Mouse (Mus musculus) 3134 (cell line): ENCODE measurements around the gene Ostc.
A peak's percentile ranks its signal among the peaks of the same experiment; 100 is the strongest.

ENCODE experiments used
- DNase-seq: peaks from one replicate; pipeline ENCODE4 v3.0.0-alpha.2; 2011; ENCODE audit warnings: low spot score; ENCODE audit not compliant: insufficient read length; ENCODE audit errors: extremely low read depth

Gene Ostc

DNA sequence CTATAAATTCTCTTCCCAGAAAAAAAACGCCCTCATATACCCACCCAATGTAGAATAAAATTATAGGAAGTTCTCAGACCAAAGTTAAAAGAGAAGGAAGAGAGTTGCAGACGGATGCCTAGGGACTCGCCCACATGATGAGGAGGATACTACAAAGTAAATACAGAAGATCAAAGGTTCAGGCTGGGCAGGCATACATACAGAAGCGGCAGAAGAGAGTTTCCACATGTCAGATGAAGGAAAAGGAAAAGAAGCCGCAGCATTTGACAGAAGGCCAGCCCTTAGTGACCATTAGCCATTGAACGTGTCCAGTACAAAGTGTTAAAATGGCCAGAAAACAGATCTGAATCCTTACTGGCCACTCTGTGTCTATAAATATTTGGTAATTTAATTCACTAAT lies 3.6 kb upstream of the Ostc start:
- no peak for DNase-seq

DNA sequence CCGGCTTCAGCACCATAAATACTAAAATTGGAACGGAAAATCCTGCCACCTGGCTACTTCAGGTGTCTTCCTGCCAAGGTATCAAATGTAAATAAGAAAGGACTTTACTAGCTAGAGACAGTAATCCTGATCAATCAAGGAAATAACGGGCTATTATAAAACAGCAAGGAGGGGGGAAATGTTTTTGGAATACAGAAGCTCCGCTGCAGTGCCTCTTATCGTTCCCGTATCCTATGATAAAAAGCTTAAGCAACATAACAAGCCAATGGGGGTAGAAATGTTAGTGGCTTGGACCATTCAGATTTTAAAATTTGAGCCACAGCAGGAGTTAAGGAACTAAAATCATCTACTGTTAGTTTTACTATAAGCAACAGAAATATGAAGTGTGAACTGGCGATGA lies 859 bp upstream of the Ostc start:
- DNase-seq, result no peak

DNA sequence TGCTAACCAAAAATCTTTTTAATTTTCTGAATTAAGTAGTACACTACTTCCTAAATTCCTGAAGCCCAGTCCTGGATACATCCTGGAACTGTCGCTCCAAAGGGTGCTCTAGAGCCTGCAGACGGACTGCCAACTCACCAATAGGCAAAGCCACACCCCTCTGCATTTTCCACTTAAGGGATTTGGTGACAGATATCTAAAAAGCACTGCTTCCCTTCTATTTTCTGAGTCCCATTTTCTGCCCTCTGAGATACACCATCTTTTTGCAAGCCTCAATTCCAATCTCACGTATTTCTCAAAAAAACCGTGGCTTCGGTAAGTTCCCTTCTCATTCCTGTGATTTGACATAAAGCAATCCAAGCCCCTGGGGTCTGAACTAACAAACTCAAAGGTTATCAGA lies 715 bp downstream of the Ostc start:
- peak; percentile 23 for DNase-seq

DNA sequence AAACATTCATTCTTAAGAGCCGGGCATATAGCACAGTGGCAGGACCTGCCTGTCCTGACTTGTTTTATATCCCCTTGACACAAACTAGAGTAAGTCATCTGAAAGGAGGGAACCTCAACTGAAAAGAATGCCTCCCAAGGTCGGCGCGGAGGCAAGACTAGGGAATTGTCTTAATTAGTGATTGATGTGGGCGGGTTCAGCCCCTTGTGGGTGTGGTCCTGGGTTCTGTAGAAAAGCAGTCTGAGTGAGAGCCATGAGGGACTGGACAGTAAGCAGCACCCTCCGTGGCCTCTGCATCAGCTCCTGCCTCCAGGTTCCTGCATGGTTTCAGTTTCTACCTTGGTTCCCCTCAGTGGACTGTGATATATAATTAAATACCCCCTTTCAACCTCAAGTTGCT lies 7.0 kb downstream of the Ostc start:
- DNase-seq, result no peak

DNA sequence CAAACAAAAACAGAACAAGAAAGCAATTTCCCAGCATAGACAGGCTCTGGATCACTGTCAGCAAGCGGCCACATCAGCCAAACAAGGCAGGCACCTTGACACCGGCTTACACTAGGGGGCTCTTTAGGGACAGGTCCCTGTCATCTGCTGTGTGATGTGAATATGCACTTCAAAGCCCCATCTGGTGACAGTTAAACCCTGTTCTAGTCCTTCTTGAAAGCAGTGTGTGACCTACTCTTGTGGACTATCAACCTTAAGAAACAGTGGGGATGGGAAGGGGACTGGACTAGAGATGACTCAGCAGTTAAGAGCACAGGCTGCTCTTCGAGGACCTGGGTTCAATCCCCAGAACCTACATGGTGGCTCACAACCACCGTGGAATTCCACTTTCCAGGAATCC lies 11.6 kb downstream of the Ostc start:
- DNase-seq, result no peak

DNA sequence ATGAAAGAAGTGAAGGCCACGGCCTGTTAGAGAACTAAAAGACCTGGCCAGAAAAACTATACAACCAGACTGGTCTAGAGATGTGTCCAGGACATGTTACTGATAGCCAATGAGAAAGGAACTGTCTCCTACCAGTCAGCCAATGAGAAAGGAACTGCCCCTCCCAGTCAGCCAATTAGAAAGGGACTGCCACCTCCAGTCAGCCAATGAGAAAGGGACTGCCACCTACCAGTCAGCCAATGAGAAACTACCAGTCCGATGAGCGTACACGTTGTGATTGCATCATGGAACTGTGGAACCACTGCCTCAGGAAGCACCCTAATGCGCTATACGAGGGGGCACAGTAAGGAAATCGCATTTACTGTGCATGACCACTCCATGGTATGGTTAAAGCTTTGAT lies 14.5 kb downstream of the Ostc start:
- DNase-seq, result no peak

DNA sequence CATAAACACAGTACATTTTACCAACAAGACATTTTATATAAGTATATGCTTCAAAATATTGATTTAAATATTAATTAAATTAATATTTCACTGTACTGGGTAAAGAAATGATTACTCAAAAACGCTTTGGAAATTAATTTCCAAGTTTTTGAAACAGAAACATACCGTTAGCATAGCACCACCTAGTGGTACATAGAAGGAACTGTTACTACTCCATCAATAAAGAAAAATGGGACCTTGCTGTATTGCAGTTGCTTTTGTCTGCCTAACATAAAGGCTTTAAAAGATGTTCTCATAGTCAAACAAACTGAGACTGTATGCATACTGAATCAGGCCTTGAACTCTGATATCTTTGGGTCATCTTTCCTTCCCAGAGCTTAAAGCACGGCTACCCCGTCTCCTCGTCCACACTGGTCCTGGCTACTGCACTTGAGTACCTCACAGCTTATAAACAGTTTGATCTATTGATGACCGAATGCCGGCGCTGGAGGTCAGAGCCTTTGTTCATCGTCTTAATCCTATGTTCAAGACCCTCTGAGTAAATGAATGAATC lies 15.1 kb downstream of the Ostc start:
- DNase-seq, result peak; percentile 42

DNA sequence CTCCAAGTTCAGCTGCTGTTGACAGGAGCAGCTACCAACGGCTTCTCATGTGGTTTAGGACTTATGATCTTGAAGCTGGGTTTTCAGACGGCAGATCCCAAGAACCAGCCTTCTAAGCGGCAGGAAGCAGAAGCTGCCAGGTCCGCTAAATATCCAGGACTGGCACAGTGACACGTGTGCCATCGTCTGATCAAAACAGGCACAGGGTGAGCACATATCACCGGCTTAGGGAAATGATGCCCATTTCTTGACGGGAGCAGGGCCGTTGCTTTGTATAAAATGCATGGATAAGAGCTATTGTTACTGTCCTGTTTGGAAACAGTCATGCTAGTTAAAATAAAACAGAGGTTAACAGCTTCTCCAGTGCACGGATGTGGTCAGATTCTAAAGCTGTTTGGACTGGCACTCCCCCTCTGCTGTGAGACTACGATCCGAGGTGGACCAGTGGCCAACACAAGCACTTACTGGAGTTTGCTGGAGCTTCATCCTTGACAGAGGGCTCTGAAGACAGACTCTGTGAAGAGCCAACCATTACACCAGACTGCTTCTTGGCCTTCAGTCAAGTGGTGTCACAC lies 17.6 kb downstream of the Ostc start:
- peak; percentile 12 for DNase-seq

DNA sequence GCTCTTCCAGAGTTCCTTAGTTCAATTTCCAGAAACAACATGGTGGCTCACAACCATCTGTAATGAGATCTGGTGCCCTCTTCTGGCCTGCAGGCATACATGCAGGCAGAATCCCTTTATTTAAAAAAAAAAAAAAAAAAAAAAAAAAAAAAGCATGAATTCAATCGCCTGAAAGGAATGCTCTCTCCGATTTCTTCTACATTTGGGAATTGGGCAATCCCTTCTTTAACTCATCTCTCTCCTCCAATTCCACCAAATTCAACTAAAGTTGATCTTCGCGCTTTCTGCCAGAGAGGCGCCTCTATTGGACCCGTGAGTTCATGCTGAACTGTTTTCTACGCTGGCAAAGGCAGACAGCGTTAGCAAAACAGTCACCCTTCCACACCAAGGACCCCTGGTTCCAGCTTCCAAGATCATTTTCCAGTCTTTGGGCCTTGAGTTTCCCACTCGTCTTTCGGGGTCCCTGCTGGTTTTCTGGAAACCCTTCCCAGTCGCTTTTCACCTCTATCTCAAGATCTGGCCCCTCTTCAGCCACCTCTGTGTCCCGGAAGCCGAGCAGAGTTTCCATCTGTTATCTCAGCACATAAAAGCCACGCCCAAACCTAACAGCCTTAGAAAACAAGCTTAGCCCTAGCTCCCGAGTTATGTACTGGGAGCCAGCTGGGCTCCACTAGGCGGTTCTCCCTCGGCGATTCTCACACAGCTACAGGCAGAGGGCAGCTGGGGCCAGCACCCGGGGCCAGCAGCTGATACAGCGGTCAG lies 18.2 kb downstream of the Ostc start:
- DNase-seq, result no peak

DNA sequence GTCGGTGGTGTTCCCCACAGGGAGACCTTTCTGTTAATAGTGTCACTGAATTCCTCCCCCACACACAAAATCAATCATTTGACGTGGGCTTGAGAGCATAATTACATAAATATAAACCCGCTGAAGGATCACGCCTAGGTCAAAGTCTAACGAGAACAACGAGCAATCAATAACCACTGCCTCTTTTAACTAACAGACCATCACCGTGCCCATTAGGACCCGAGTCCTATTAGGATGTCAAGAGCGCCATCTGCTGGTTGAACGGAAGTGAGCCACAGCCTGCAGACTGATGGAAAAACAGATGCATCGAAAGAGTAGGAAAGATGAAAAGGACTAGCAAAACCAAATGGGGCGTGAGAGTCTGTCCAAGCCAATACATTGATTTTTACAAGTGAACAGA lies 19.6 kb downstream of the Ostc start:
- DNase-seq, result no peak

DNA sequence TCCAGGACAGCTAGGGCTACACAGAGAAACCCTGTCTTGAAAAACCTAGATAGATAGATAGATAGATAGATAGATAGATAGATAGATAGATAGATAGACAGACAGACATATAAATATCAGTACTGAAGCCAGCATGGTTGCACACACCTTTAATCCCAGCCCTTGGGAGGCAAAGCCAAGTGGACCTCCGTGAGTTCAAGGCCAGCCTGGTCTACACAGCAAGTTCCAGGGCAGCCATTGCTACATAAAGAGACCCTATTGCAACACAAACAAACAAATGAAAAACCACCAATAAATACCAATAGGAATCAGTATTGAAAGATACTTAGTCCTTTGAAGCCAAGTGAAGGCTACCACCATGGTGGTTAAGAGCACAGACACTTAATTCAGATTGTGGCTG lies 22.2 kb downstream of the Ostc start:
- no peak for DNase-seq

DNA sequence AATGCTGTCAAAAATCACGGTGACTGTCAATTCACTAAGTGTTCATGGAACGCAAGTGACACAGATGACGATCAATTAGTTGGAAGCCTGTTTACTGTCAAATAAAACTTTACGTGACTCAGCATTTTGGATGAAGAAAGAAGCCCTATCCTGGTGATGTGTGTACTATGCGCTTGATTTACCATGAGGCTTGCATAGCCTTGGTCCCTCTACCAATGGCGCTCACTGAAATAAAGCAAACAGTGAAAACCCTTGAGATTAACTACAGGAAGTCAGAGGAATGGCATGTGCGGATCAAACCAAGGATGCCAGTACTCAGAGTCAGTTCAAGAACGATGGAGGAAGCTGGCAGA lies 24.3 kb downstream of the Ostc start:
- DNase-seq, result no peak

DNA sequence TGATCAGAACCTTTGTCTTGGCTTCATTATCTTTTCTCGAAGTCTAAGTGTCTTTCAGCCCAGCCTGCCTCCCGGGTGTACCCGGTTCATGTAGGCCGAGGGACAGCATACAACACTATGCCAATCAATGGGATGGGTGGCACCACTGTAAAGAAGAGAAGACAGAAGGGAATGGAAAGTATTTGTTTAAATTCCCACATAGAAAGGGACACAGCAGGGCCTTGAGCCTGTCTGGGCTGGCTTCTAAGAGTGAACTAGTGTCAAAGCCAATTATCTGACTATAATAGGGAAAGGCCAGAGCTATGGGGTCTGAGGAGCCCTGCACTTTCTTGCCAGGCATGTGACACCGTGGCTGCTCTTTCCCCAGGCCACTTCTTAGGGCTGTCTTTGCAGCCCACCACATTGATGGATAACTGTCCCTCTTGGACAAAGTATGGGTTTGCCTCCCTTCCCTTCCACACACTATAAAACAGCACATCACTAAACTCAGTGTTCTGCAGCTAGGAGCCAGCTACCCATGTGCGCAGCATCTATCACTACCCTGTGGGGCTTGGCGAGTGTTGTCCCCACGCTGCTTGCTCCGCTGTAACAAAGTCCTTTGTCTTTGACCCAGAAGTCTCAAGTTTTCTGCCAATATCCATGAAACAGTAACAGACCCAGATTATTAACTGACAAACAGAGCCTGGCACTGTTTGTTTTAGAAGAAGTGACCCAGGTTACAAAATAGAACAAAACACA lies 24.8 kb downstream of the Ostc start:
- no peak for DNase-seq

DNA sequence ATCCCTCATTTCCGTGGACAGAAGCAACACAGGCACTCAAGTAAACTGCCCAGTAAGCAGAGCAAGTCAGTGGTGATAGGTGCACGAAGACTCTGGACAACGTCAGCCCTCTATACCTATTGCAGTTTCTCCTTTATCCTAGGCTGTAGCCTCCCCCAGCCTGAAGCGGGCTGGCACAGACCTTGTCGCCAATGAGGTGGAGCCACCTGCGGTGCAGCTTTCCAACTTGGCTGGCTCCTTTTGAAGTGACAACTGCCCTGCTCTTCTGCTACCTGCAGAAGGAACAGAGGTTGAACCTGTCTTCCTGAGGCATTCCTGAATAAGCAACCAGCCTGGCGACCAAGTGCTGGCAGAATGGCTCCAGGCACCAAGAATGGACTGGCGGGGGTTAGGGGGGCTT lies 25.4 kb downstream of the Ostc start:
- no peak for DNase-seq

DNA sequence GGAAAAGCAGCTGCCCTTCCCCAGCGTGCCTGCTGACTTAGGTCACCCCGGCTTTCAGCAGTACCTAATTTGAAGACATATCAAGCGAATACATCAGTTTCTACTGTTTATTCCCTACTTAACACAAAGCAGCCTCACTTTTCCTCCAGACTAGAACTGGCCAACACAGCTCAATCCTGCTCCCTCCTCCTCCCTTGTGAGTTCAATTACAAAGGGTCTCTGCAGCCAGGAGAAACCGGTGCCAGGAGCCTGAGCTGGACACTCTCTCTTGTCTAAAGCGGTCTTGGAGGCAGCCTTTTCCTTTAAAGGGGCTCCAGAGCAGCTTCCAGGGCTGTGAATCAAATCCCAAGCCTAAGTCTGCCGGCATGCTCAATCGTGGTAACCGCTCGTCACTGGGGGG lies 27.1 kb downstream of the Ostc start:
- no peak for DNase-seq

DNA sequence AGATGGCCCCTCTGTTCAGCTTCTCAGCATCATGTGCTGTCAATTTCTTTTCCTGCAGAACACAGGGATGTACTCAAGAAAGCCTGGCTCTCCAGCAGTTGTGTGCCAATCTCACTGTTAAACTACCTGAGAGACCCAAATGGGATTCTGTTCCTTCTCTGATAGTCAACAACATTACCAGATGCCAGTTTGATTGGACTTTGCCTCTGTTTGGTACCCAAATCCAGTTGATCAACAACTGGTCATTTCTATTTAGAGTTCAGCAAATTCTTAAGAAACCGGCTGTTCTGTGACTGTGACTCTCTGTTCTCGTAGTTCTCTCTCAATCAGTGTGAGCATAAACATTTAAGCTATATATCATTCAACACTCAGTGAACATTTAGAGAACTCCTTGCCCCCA lies 28.0 kb downstream of the Ostc start:
- no peak for DNase-seq

DNA sequence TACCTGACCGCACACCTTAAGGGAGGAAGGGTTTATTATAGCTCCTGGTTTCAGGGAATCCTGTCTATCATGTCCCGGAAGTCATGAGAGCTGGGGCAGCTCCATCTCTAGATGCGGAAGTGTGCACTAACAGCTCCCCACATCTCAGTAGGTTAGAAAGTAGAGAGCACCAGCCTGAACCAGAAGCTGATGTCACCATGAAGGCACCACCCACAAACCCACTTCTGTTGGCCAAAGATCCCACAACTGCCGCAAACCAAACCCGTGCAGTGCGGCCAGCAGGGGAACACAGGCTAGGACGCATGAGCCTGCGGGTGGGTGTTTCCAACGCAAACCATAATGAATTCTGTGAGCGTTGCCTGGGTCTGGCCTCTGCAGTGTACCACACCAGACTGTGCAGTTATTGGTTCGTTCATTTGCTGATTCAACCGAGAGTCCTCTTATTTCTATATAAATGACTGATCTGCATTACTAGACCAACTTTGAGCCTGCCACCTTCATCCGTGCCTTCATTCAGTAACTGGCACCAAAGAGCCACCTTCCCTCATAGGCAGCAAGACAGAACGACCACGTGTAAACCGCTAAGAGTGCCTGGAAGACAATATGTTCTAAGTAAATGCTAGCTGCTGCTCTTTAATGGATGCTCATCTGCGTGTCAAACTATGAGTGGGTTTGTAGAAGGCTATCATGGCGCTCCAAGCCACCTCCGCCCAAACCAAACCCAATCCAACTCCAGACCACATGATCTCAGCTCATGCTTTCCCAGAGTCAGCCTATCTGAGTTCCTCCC lies 31.4 kb downstream of the Ostc start:
- no peak for DNase-seq

DNA sequence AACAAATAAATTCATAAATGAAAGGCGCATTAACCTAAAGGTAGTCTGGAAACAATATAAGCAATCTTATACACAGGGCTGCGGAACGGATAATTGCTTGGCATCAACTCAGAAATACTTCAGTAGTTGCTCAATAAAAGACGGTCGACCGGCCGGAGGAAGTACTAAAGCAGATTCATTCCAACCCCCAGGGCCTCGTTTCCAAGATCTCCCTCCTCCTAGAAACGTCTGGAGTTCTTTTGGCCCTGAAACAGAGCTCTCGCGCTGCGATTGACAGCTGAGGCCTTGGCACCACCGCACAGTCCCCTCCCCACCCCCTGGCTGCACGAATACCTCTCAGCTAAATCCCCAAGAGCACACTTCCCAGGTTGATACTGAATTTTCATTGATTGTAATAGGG lies 38.0 kb downstream of the Ostc start:
- DNase-seq, result no peak

DNA sequence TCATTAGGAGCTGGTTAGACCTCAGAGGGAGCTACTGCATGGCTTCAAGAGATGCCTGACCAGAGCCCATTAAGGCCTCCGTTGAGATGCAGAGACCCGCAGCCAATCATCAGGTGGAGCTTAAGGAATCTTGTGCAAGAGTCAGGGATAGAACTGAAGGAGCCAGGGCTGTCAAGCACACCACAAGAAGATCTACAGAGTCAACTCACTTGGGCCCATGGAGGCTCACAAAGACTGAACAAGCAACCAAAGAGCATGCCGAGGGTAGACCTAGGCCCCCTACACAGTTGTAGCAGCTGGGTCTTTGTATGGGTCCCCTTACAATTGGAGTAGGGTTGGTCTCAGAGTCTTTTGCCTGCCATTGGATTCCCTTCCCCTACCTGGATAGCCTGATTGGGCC lies 46.7 kb downstream of the Ostc start:
- no peak for DNase-seq

DNA sequence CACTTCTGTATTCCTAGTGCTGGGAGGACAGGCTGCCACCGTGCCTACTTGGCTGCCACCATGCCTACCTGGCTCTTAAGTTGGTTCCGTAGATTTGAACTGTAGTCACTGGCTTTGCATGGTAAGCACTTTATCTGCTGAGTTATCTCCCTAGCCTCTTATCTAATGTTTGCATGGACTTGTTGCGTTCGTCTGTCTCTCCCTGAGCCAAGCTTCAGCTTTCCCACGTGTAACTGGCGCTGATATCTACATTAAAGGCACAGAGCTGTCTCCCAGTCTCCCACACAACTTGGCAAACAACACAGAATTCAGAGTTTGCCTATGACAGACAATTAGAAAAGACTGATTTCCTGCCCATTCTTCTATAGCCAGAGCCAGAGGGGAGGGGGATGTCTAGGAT lies 48.6 kb downstream of the Ostc start:
- DNase-seq, result no peak

DNA sequence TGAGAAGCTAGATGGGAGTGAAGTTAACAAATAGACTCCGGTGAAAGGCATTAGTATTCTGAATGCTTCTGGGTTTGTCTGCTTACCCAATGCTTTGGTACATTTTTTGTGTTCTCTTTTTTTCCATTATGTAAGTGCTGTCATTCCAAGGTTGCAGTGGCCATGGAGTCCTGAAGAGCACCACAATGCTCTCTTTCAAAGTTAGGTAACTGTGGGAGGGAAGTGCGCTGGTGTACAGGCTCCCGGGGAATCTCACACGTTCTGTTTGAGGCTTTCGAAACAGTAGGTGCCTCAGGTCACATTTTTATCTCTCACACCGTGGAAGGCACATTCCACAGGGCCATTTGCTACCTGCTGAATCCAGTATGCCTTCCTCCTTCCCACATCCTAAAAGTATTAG lies 59.7 kb downstream of the Ostc start:
- no peak for DNase-seq
